Mouse (Mus musculus): Measurements from ENCODE around the gene Prok2. TPM values are rescaled to one million over a fixed set of nuclear protein-coding genes. Genes with fewer than 3 reads are reported as not detected.

Prok2 gene
- polyA plus RNA-seq, 1 experiment = not detected

DNA sequence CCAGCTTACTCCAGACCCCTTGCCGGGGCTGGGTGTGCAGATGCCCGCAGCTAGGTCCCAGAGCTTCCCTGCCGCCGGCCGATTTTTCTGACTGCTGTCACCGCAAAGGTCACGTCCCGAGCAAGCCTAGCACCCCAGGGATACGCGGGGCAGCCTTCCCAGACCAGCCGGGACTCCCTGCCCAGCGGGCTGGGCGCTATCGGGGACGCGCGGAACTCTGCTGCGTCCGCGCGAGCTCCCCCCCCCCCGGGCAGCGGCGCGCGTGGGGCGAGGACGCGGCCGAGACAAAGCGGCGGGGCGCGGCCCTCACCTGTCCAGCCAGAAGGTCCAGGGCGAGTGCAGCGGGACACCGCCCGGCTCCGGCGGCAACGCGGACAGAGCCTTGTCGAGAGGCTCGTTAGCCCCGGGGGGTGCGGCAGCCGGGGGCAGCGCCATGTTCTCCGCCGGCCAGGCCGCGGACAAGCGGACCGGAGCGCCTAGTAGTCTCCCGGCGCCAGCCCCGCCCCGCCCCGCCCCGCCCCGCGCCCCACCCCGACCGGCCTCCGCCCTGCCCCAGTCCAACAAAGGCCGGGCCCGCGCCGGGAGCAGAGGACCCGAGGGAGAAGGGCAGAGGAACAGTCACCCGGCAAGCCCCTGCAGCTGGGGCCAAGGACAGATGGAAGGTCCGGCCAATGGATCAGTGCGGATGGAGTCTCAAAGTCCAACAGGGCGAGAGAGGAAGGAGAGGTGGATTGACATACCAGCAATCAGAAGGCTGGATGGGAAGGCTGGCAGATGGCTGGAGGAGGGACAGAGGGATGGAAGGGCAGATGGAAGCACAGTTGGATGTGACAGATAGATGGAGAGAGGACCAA is 59.6 kb downstream of the Prok2 start, which contains the start of the genes Eif4e3 and Gm20696:
Gene Eif4e3, minus strand, starts transcription at position 454 of the 854 bp plus-strand sequence.
Gene Gm20696, minus strand, starts transcription at position 480 of the 854 bp plus-strand sequence.
- no peaks in the 10 kb centered on the region for H3K27me3 ChIP-seq (ENCODE audit: control insufficient read depth, insufficient read depth, low read length)
- H3K36me3 ChIP-seq (ENCODE audit: control insufficient read depth, insufficient read depth, low read length) = no peaks in the 10 kb centered on the region
- H3K4me1 ChIP-seq (ENCODE audit: control insufficient read depth, insufficient read depth, insufficient read length, low read length) = peaks cover 10% of the 10 kb centered on the region; the same call in 1 of the 2 replicates
- H3K27ac ChIP-seq (ENCODE audit: insufficient read depth, low read depth, low read length) = peak within 1 kb of the TSS; percentile 48
- under 1% methylated on average over 75 of the region's 75 CpGs for WGBS
- H3K4me3 ChIP-seq (ENCODE audit: low read depth, low read length) = peak within 1 kb of the TSS; percentile 79
- no peak for TF ChIP-seq CTCF (IDR thresholded peaks at IDR 0.05; ENCODE audit: extremely low read depth, insufficient read length, insufficient replicate concordance, low read depth, low read length)
- TF ChIP-seq POLR2A (IDR thresholded peaks at IDR 0.05; ENCODE audit: low read depth, low read length) = no peak; the same call in 1 of the 2 replicates

DNA sequence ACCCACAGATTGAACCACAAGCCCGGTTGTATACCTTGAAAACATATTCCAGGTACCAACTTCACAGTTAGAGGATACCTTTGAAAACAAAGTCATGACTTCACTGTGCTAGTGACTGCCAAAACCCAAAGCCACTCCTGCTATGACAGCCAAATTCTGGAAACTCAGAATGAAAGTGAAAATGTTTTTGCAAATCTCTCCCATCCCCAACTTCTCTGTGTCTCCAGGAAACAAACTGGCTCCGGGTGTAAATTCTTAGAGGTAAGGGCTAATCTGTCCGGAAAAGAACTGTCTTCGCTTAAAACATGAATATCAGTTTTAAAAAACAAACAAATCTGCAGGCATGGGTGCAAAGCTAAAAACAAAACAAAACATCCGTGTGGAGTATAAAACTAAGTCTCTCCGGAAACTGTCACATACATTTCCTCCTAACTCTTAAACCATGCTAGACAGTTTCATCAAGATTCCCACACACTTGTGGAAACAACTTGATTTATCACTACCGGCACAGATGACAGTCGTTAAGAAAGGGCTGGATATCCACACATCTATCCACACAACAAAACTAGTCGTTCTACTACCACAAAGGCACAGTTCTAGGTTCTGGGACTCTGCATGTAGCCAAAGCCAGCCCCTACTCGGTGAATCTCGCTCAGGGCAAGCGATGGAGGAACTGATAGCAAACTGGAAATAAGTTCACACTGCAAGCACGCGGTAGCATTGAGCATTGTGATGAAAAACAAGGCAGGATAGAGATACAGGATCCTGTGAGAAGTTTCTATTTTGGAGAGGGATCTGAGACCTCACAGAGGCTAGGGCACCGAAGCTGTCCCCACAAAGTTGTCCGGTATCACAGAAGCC is 60.5 kb downstream of the Prok2 start:
- TF ChIP-seq CTCF (IDR thresholded peaks at IDR 0.05; ENCODE audit: extremely low read depth, insufficient read length, insufficient replicate concordance, low read depth, low read length) (no peak), POLR2A (IDR thresholded peaks at IDR 0.05; ENCODE audit: low read depth, low read length) (no peak)
- peak overlapping the region; percentile 79 for H3K4me3 ChIP-seq (ENCODE audit: low read depth, low read length)
- peak overlapping the region; percentile 48 for H3K27ac ChIP-seq (ENCODE audit: insufficient read depth, low read depth, low read length)
- no peaks in the 10 kb centered on the region for H3K27me3 ChIP-seq (ENCODE audit: control insufficient read depth, insufficient read depth, low read length)
- H3K36me3 ChIP-seq (ENCODE audit: control insufficient read depth, insufficient read depth, low read length) = no peaks in the 10 kb centered on the region
- WGBS = 18% methylated on average over 16 of the region's 16 CpGs
- H3K4me1 ChIP-seq (ENCODE audit: control insufficient read depth, insufficient read depth, insufficient read length, low read length) = peaks cover 10% of the 10 kb centered on the region; the same call in 1 of the 2 replicates

- Histone ChIP-seq H3K4me1 (ENCODE audit: control insufficient read depth, insufficient read depth, insufficient read length, low read length) (peaks cover 10% of the 10 kb centered on the region; the same call in 1 of the 2 replicates), H3K27ac (ENCODE audit: insufficient read depth, low read depth, low read length) (no peak overlapping the region), H3K4me3 (ENCODE audit: low read depth, low read length) (no peak overlapping the region), H3K36me3 (ENCODE audit: control insufficient read depth, insufficient read depth, low read length) (no peaks in the 10 kb centered on the region), H3K27me3 (ENCODE audit: control insufficient read depth, insufficient read depth, low read length) (no peaks in the 10 kb centered on the region)
- 77% methylated on average over 8 of the region's 8 CpGs for WGBS
- TF ChIP-seq CTCF (IDR thresholded peaks at IDR 0.05; ENCODE audit: extremely low read depth, insufficient read length, insufficient replicate concordance, low read depth, low read length) (no peak), POLR2A (IDR thresholded peaks at IDR 0.05; ENCODE audit: low read depth, low read length) (no peak)
Observed at GRCm38 (mm10) chr6:99663232-99663631, 63.0 kb downstream of the Prok2 start.

Other genes starting within 250 kb of the Prok2 start
- gene Foxp1, start 203.7 kb downstream of the Prok2 start, polyA plus RNA-seq (2012; rRNA removed) = 26.8 and 52.2 TPM in 2 replicates
- 2.1 and 2.6 TPM in 2 replicates for gene Eif4e3, start 59.6 kb downstream of the Prok2 start, polyA plus RNA-seq (2012; rRNA removed)
- 0.18 and 0.57 TPM in 2 replicates for gene Gm20696, start 59.6 kb downstream of the Prok2 start, polyA plus RNA-seq (2012; rRNA removed)
- 2.9 and 3.1 TPM in 2 replicates for gene Gpr27, start 33.7 kb downstream of the Prok2 start, polyA plus RNA-seq (2012; rRNA removed)